Mouse (Mus musculus): ENCODE data around the gene Gstm5. TPM values are rescaled to one million over a fixed set of nuclear protein-coding genes. Genes with fewer than 3 reads are reported as not detected.

Gstm5 gene
- polyA plus RNA-seq, 1 experiment from 2014 or later: 222 TPM

- Histone ChIP-seq H3K4me2 (no peak overlapping the region), H3K9me3 (replicated peaks) (no peaks in the 10 kb centered on the region), H3K9ac (no peak overlapping the region), H3K4me1 (0 out of 2 replicates have a peak, but pooled peaks cover 3% of the 10 kb centered on the region), H3K27me3 (no peaks in the 10 kb centered on the region), H3K36me3 (ENCODE audit: poor library complexity, severe bottlenecking) (no peaks in the 10 kb centered on the region), H3K4me3 (no peak overlapping the region), H3K27ac (no peak overlapping the region)
- ATAC-seq: no peak
- WGBS: 87% methylated on average over 7 of the region's 7 CpGs
Measured at GRCm38 (mm10) chr3:107940524-107940923, 44.9 kb downstream of the Gstm5 start.

GRCm38 (mm10) chr3:107941261-107941660, 45.6 kb downstream of the Gstm5 start:
- no peaks in the 10 kb centered on the region for H3K36me3 ChIP-seq (ENCODE audit: poor library complexity, severe bottlenecking)
- no peaks in the 10 kb centered on the region for H3K9me3 ChIP-seq (replicated peaks)
- H3K27me3 ChIP-seq: no peaks in the 10 kb centered on the region
- no peak overlapping the region for H3K4me3 ChIP-seq
- H3K9ac ChIP-seq: no peak overlapping the region
- no peak overlapping the region for H3K27ac ChIP-seq
- no peak overlapping the region for H3K4me2 ChIP-seq
- ATAC-seq: no peak
- 77% methylated on average over 4 of the region's 4 CpGs for WGBS
- 0 out of 2 replicates have a peak, but pooled peaks cover 3% of the 10 kb centered on the region for H3K4me1 ChIP-seq

- 14% methylated on average over 20 of the region's 20 CpGs for WGBS
- Histone ChIP-seq H3K36me3 (ENCODE audit: poor library complexity, severe bottlenecking) (no peaks in the 10 kb centered on the region), H3K9ac (peak within 1 kb of the TSS; percentile 41), H3K27me3 (no peaks in the 10 kb centered on the region), H3K4me3 (peak within 1 kb of the TSS; percentile 28), H3K4me1 (0 out of 2 replicates have a peak, but pooled peaks cover 3% of the 10 kb centered on the region), H3K9me3 (replicated peaks) (no peaks in the 10 kb centered on the region), H3K4me2 (peak within 1 kb of the TSS; percentile 53), H3K27ac (no peak within 1 kb of the TSS)
- ATAC-seq: peak; percentile 87
Measured at GRCm38 (mm10) chr3:107943239-107943990, 47.8 kb downstream of the Gstm5 start, which contains the start of gene Gstm6. TSS of gene Gstm6 (minus strand) at chr3:107943749.

GRCm38 (mm10) chr3:107945729-107946128, 50.1 kb downstream of the Gstm5 start:
- no peak overlapping the region for H3K4me3 ChIP-seq
- H3K9me3 ChIP-seq (replicated peaks): no peaks in the 10 kb centered on the region
- H3K36me3 ChIP-seq (ENCODE audit: poor library complexity, severe bottlenecking): no peaks in the 10 kb centered on the region
- 0 out of 2 replicates have a peak, but pooled peaks cover 3% of the 10 kb centered on the region for H3K4me1 ChIP-seq
- no peak overlapping the region for H3K4me2 ChIP-seq
- no peak for ATAC-seq
- 53% methylated on average over 4 of the region's 4 CpGs for WGBS
- no peak overlapping the region for H3K9ac ChIP-seq
- H3K27me3 ChIP-seq: no peaks in the 10 kb centered on the region
- no peak overlapping the region for H3K27ac ChIP-seq

Other genes starting within 250 kb of the Gstm5 start
- 98.6 and 106 TPM in 2 replicates for gene Ahcyl1, start 199.3 kb upstream of the Gstm5 start, polyA plus RNA-seq (2015; fragmentation: Nextera tagmentation; extraction: Ambion mirVana)
- 4.5 and 4.9 TPM in 2 replicates for gene Csf1, start 135.4 kb upstream of the Gstm5 start, polyA plus RNA-seq (2015; fragmentation: Nextera tagmentation; extraction: Ambion mirVana)
- not detected in 2 replicates for gene Eps8l3, start 18.6 kb upstream of the Gstm5 start, polyA plus RNA-seq (2015; fragmentation: Nextera tagmentation; extraction: Ambion mirVana)
- 83.5 and 89.2 TPM in 2 replicates for gene Gstm7, start 36.0 kb downstream of the Gstm5 start, polyA plus RNA-seq (2015; fragmentation: Nextera tagmentation; extraction: Ambion mirVana)
- gene Gstm6, start 47.9 kb downstream of the Gstm5 start, polyA plus RNA-seq (2015; fragmentation: Nextera tagmentation; extraction: Ambion mirVana): 11.7 and 11.9 TPM in 2 replicates
- 0.14 and 0.26 TPM in 2 replicates for gene Gstm3, start 73.5 kb downstream of the Gstm5 start, polyA plus RNA-seq (2015; fragmentation: Nextera tagmentation; extraction: Ambion mirVana)
- 2.8 and 3.6 TPM in 2 replicates for gene Gstm2, start 90.6 kb downstream of the Gstm5 start, polyA plus RNA-seq (2015; fragmentation: Nextera tagmentation; extraction: Ambion mirVana)
- 27.5 and 28.4 TPM in 2 replicates for gene Gstm1, start 122.2 kb downstream of the Gstm5 start, polyA plus RNA-seq (2015; fragmentation: Nextera tagmentation; extraction: Ambion mirVana)
- gene Gstm4, start 149.1 kb downstream of the Gstm5 start, polyA plus RNA-seq (2015; fragmentation: Nextera tagmentation; extraction: Ambion mirVana): 10.8 and 11.4 TPM in 2 replicates
- 38.6 and 45.3 TPM in 2 replicates for gene Ampd2, start 190.8 kb downstream of the Gstm5 start, polyA plus RNA-seq (2015; fragmentation: Nextera tagmentation; extraction: Ambion mirVana)
- gene Gnat2, start 197.0 kb downstream of the Gstm5 start, polyA plus RNA-seq (2015; fragmentation: Nextera tagmentation; extraction: Ambion mirVana): 0.44 and 0.57 TPM in 2 replicates